Mouse (Mus musculus): ENCODE measurements around the gene Cyp19a1. TPM values are rescaled to one million over a fixed set of nuclear protein-coding genes. Genes with fewer than 3 reads are reported as not detected.

Cyp19a1 gene
- polyA plus RNA-seq, 1 experiment from 2014 or later: not detected

GRCm38 (mm10) chr9:54279046-54279589 is 11.2 kb upstream of the Cyp19a1 start:
- H3K27ac ChIP-seq (replicated peaks; ENCODE audit: low read depth, low read length): no peak overlapping the region
- DNase-seq (no peak), ATAC-seq (ENCODE audit: low FRiP score, low TSS enrichment) (no peak)
- no peaks in the 10 kb centered on the region for H3K4me1 ChIP-seq (ENCODE audit: control insufficient read depth, insufficient read depth, low read length)
- no peaks in the 10 kb centered on the region for H3K27me3 ChIP-seq (ENCODE audit: control insufficient read depth, insufficient read depth, low read length)
- H3K4me3 ChIP-seq (replicated peaks; ENCODE audit: low read depth, low read length): no peak overlapping the region
- no peak overlapping the region for H3K9ac ChIP-seq (replicated peaks; ENCODE audit: low read length)
- no peak overlapping the region for H3K4me2 ChIP-seq (ENCODE audit: low read length)
- H3K36me3 ChIP-seq (ENCODE audit: control insufficient read depth, insufficient read depth, low read length): no peaks in the 10 kb centered on the region
- 90% methylated on average over 12 of the region's 12 CpGs for WGBS
- no peaks in the 10 kb centered on the region for H3K9me3 ChIP-seq (ENCODE audit: control insufficient read depth, low read length)

DNA sequence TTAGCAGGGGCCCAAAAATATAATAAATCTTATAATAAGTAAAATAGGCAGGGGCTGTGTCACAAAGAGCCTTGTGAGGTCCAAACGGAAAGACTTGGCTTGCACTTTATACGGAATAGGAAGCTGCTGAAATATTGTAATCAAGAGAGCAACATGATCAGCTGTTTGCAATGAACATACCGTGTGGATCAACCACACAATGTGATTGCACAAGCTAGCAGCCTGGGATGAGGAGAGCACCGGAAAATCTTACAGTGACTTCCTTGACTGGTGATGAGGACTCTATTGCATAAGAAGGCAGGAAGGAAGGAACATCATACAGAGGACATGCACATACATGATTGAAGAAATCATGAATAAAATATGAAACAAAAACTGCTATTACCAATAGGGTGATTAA is 7.4 kb upstream of the Cyp19a1 start:
- H3K9me3 ChIP-seq (ENCODE audit: control insufficient read depth, low read length): no peaks in the 10 kb centered on the region
- H3K9ac ChIP-seq (replicated peaks; ENCODE audit: low read length): no peak overlapping the region
- H3K4me3 ChIP-seq (replicated peaks; ENCODE audit: low read depth, low read length): no peak overlapping the region
- WGBS: 96% methylated on average over 4 of the region's 4 CpGs
- no peaks in the 10 kb centered on the region for H3K27me3 ChIP-seq (ENCODE audit: control insufficient read depth, insufficient read depth, low read length)
- no peak overlapping the region for H3K27ac ChIP-seq (replicated peaks; ENCODE audit: low read depth, low read length)
- ATAC-seq (ENCODE audit: low FRiP score, low TSS enrichment) (no peak), DNase-seq (no peak)
- H3K36me3 ChIP-seq (ENCODE audit: control insufficient read depth, insufficient read depth, low read length): no peaks in the 10 kb centered on the region
- no peaks in the 10 kb centered on the region for H3K4me1 ChIP-seq (ENCODE audit: control insufficient read depth, insufficient read depth, low read length)
- no peak overlapping the region for H3K4me2 ChIP-seq (ENCODE audit: low read length)

- H3K9me3 ChIP-seq (ENCODE audit: control insufficient read depth, low read length): no peaks in the 10 kb centered on the region
- H3K27ac ChIP-seq (replicated peaks; ENCODE audit: low read depth, low read length): no peak overlapping the region
- H3K4me2 ChIP-seq (ENCODE audit: low read length): no peak overlapping the region
- no peak overlapping the region for H3K9ac ChIP-seq (replicated peaks; ENCODE audit: low read length)
- H3K4me3 ChIP-seq (replicated peaks; ENCODE audit: low read depth, low read length): no peak overlapping the region
- ATAC-seq (ENCODE audit: low FRiP score, low TSS enrichment) (no peak), DNase-seq (no peak)
- H3K36me3 ChIP-seq (ENCODE audit: control insufficient read depth, insufficient read depth, low read length): no peaks in the 10 kb centered on the region
- no peaks in the 10 kb centered on the region for H3K4me1 ChIP-seq (ENCODE audit: control insufficient read depth, insufficient read depth, low read length)
- no peaks in the 10 kb centered on the region for H3K27me3 ChIP-seq (ENCODE audit: control insufficient read depth, insufficient read depth, low read length)
- WGBS: 54% methylated on average over 5 of the region's 5 CpGs
Measured at GRCm38 (mm10) chr9:54270889-54271288, 3.0 kb upstream of the Cyp19a1 start.

DNA sequence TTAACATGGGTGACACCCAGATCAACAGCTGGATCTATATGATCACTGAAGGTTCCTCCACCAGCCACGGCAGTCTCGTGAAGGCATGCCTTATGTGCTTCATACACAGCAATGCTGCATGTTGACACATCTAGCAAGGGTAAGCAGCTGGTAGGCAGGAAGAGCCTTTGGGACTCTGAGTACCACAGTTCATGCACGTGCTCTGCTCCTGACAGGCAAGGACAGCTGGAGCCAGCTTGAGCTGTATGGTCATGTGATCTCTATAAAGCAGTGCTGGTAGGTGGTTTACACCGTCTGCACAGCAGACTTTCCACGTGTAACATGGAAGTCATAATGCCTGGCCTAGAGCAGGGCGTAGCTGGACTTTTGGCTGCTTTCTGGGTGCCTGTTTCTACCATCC is 2.1 kb upstream of the Cyp19a1 start:
- Histone ChIP-seq H3K9me3 (ENCODE audit: control insufficient read depth, low read length) (no peaks in the 10 kb centered on the region), H3K9ac (replicated peaks; ENCODE audit: low read length) (no peak overlapping the region), H3K4me1 (ENCODE audit: control insufficient read depth, insufficient read depth, low read length) (no peaks in the 10 kb centered on the region), H3K4me2 (ENCODE audit: low read length) (no peak overlapping the region), H3K27ac (replicated peaks; ENCODE audit: low read depth, low read length) (no peak overlapping the region), H3K4me3 (replicated peaks; ENCODE audit: low read depth, low read length) (no peak overlapping the region), H3K36me3 (ENCODE audit: control insufficient read depth, insufficient read depth, low read length) (no peaks in the 10 kb centered on the region), H3K27me3 (ENCODE audit: control insufficient read depth, insufficient read depth, low read length) (no peaks in the 10 kb centered on the region)
- no peak for DNase-seq
- no peak for ATAC-seq (ENCODE audit: low FRiP score, low TSS enrichment)
- WGBS: 77% methylated on average over 6 of the region's 6 CpGs

DNA sequence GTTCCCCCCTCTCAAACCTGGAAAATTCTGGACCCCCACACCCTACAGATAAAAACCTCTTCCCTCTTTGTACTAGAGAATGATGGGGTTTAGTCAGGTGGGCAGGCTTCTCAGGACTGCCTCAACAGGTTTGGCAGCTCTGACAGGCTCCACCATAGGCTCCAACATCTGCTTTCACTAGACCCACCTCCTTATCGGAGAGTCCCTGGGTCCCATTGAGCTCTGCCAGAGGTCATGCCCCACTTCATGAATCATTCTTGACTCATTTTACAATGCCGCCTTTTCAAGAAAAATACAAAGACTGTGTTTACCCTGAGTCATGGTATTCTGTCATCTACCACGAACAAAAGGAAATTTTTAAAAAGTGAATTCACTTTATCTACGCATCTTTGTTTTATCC is 3.2 kb downstream of the Cyp19a1 start:
- Histone ChIP-seq H3K4me3 (replicated peaks; ENCODE audit: low read depth, low read length) (no peak overlapping the region), H3K36me3 (ENCODE audit: control insufficient read depth, insufficient read depth, low read length) (no peaks in the 10 kb centered on the region), H3K27me3 (ENCODE audit: control insufficient read depth, insufficient read depth, low read length) (no peaks in the 10 kb centered on the region), H3K4me2 (ENCODE audit: low read length) (no peak overlapping the region), H3K9ac (replicated peaks; ENCODE audit: low read length) (no peak overlapping the region), H3K4me1 (ENCODE audit: control insufficient read depth, insufficient read depth, low read length) (no peaks in the 10 kb centered on the region), H3K27ac (replicated peaks; ENCODE audit: low read depth, low read length) (no peak overlapping the region), H3K9me3 (ENCODE audit: control insufficient read depth, low read length) (no peaks in the 10 kb centered on the region)
- DNase-seq (no peak), ATAC-seq (ENCODE audit: low FRiP score, low TSS enrichment) (no peak)
- 91% methylated on average over 4 of the region's 4 CpGs for WGBS

DNA sequence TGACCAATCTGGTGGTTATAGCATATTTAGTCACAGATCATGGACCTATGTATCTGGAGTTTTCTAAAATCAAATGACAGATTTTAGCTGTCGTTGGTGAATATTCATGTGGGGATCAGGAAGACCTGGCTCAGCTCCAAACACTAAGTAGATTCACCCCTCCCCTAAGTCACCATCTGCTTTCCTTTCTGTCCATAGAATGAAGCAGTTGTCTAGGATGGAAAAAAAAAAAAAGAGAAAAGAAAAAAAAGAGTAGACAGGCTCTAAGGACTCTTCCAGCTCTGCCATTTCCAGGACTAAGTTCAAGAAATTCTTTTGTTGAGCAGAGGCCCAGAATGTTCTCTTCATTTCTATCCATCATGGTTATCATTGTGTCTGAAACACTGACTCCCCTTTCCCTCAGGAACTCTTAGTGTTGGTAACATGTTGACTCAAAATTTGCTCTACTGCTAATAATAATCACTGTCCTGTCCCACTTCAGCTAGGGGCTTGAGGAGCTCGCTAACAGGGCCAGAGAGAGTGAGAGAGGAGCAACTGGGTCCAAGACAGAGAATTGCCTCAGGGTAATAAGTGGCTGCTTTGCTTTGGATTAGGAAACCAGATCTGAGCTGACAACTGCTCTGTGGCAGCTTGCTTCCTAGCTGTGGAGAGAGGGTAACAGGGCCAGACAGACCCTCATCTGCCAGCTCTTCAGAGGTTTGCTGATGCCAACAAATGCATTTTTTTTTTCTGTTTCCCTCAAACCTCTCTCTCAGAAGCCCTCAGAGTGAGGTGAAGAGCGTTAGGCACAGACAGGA is 22.8 kb downstream of the Cyp19a1 start:
- peak overlapping the region; percentile 34 for H3K27ac ChIP-seq (replicated peaks; ENCODE audit: low read depth, low read length)
- DNase-seq (peak; percentile 58), ATAC-seq (ENCODE audit: low FRiP score, low TSS enrichment) (no peak; the same call in 1 of the 2 replicates)
- no peaks in the 10 kb centered on the region for H3K9me3 ChIP-seq (ENCODE audit: control insufficient read depth, low read length)
- H3K9ac ChIP-seq (replicated peaks; ENCODE audit: low read length): no peak overlapping the region
- no peak overlapping the region for H3K4me3 ChIP-seq (replicated peaks; ENCODE audit: low read depth, low read length)
- no peak overlapping the region for H3K4me2 ChIP-seq (ENCODE audit: low read length)
- no peaks in the 10 kb centered on the region for H3K36me3 ChIP-seq (ENCODE audit: control insufficient read depth, insufficient read depth, low read length)
- 37% methylated on average over 3 of the region's 3 CpGs for WGBS
- H3K4me1 ChIP-seq (ENCODE audit: control insufficient read depth, insufficient read depth, low read length): no peaks in the 10 kb centered on the region
- no peaks in the 10 kb centered on the region for H3K27me3 ChIP-seq (ENCODE audit: control insufficient read depth, insufficient read depth, low read length)

DNA sequence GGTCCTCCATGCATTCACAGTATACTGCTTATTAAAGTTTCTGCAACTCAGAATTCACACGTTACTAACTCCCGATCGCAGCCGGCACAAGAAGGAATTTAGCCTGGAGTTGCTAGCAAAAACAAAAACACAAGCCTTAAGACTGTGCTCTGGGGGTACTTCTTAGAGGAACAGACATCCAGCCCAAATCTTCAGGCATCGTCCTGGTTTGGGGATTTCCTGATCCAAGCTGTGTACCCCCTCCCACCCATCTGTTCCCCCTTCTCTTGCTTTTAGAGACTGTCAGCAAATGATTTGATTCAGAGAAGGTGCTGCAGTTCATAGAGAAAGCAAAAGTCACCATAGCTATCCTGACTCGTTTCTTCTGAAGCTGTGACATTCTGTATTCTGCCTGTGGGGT is 40.3 kb downstream of the Cyp19a1 start:
- Histone ChIP-seq H3K4me3 (replicated peaks; ENCODE audit: low read depth, low read length) (no peak overlapping the region), H3K9ac (replicated peaks; ENCODE audit: low read length) (no peak overlapping the region), H3K4me1 (ENCODE audit: control insufficient read depth, insufficient read depth, low read length) (no peaks in the 10 kb centered on the region), H3K9me3 (ENCODE audit: control insufficient read depth, low read length) (no peaks in the 10 kb centered on the region), H3K4me2 (ENCODE audit: low read length) (no peak overlapping the region), H3K27me3 (ENCODE audit: control insufficient read depth, insufficient read depth, low read length) (no peaks in the 10 kb centered on the region), H3K36me3 (ENCODE audit: control insufficient read depth, insufficient read depth, low read length) (no peaks in the 10 kb centered on the region), H3K27ac (replicated peaks; ENCODE audit: low read depth, low read length) (no peak overlapping the region)
- 62% methylated on average over 6 of the region's 6 CpGs for WGBS
- DNase-seq (no peak), ATAC-seq (ENCODE audit: low FRiP score, low TSS enrichment) (no peak)

- DNase-seq (no peak), ATAC-seq (ENCODE audit: low FRiP score, low TSS enrichment) (no peak)
- 61% methylated on average over 5 of the region's 5 CpGs for WGBS
- no peak overlapping the region for H3K27ac ChIP-seq (replicated peaks; ENCODE audit: low read depth, low read length)
- H3K9ac ChIP-seq (replicated peaks; ENCODE audit: low read length): no peak overlapping the region
- no peaks in the 10 kb centered on the region for H3K36me3 ChIP-seq (ENCODE audit: control insufficient read depth, insufficient read depth, low read length)
- no peak overlapping the region for H3K4me3 ChIP-seq (replicated peaks; ENCODE audit: low read depth, low read length)
- H3K9me3 ChIP-seq (ENCODE audit: control insufficient read depth, low read length): no peaks in the 10 kb centered on the region
- no peak overlapping the region for H3K4me2 ChIP-seq (ENCODE audit: low read length)
- no peaks in the 10 kb centered on the region for H3K4me1 ChIP-seq (ENCODE audit: control insufficient read depth, insufficient read depth, low read length)
- H3K27me3 ChIP-seq (ENCODE audit: control insufficient read depth, insufficient read depth, low read length): no peaks in the 10 kb centered on the region
Measured at GRCm38 (mm10) chr9:54216511-54216910, 51.4 kb downstream of the Cyp19a1 start.

DNA sequence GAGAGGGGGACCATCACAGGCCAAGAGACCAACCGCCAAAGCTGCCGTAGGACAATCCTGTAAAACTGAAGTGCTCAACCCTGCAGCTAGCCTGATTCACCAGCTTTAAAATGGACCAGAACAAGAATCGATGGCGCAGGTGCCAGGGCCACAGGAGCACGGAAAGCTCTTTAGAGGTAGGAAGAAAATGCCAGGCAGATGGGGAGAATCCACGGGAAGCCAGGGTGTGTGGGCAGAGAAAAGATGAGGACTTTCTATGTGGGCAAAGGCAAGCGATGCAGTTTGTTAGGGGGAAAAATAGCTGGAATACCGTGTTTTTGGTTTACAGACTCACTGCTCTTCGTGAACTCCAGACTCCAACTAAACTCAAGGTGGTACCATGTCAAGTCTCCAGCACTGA is 53.0 kb downstream of the Cyp19a1 start:
- 90% methylated on average over 9 of the region's 9 CpGs for WGBS
- no peaks in the 10 kb centered on the region for H3K36me3 ChIP-seq (ENCODE audit: control insufficient read depth, insufficient read depth, low read length)
- no peaks in the 10 kb centered on the region for H3K27me3 ChIP-seq (ENCODE audit: control insufficient read depth, insufficient read depth, low read length)
- H3K9ac ChIP-seq (replicated peaks; ENCODE audit: low read length): no peak overlapping the region
- no peaks in the 10 kb centered on the region for H3K4me1 ChIP-seq (ENCODE audit: control insufficient read depth, insufficient read depth, low read length)
- ATAC-seq (ENCODE audit: low FRiP score, low TSS enrichment) (no peak), DNase-seq (no peak)
- no peak overlapping the region for H3K27ac ChIP-seq (replicated peaks; ENCODE audit: low read depth, low read length)
- no peak overlapping the region for H3K4me3 ChIP-seq (replicated peaks; ENCODE audit: low read depth, low read length)
- no peak overlapping the region for H3K4me2 ChIP-seq (ENCODE audit: low read length)
- no peaks in the 10 kb centered on the region for H3K9me3 ChIP-seq (ENCODE audit: control insufficient read depth, low read length)
